Mouse (Mus musculus) liver, postnatal 0 days (tissue): ENCODE data around the gene Lsr. TPM values are rescaled to one million over a fixed set of nuclear protein-coding genes. Genes with fewer than 3 reads are reported as not detected.

ENCODE experiments used
- ATAC-seq: fragments of 200-750 bp; cut with Nextera tagmentation; 2 replicates; pipeline ENCODE4 v1.8.0; 2017; ENCODE audit warnings: mild to moderate bottlenecking, moderate library complexity
- DNase-seq: peaks from one replicate; pipeline ENCODE4 v3.0.0-alpha.2; 2016
- H3K27ac ChIP-seq: fragments of 300-500 bp; sonication (generic); 2 replicates; pipeline ENCODE4 v1.5.1; 2014; ENCODE audit warnings: antibody characterized with exemption, moderate library complexity, mild to moderate bottlenecking, low read depth
- H3K27me3 ChIP-seq: fragments of 300-500 bp; sonication (generic); 2 replicates; pipeline ENCODE4 v1.6.1; 2014; ENCODE audit warnings: low read length, control low read depth, mixed read lengths; ENCODE audit not compliant: insufficient read depth
- H3K36me3 ChIP-seq: fragments of 300-500 bp; sonication (generic); replicated peaks from 2 replicates; pipeline ENCODE4 v1.6.1; 2014; ENCODE audit warnings: mild to moderate bottlenecking, control low read depth, low read length, moderate library complexity, mixed read lengths; ENCODE audit not compliant: insufficient read depth
- H3K4me1 ChIP-seq: fragments of 300-500 bp; sonication (generic); 2 replicates; pipeline ENCODE4 v1.6.1; 2014; ENCODE audit warnings: antibody characterized with exemption, mild to moderate bottlenecking, control low read depth; ENCODE audit not compliant: insufficient read depth
- H3K4me2 ChIP-seq: fragments of 300-500 bp; sonication (generic); 2 replicates; pipeline ENCODE4 v1.6.1; 2014; ENCODE audit warnings: low read depth, mild to moderate bottlenecking, low read length, moderate library complexity, mixed read lengths
- H3K4me3 ChIP-seq: fragments of 300-500 bp; sonication (generic); 2 replicates; pipeline ENCODE4 v1.5.1; 2014; ENCODE audit warnings: low read depth, low read length
- H3K9ac ChIP-seq: fragments of 300-500 bp; sonication (generic); replicated peaks from 2 replicates; pipeline ENCODE4 v1.6.1; 2014; ENCODE audit warnings: mild to moderate bottlenecking, moderate library complexity
- H3K9me3 ChIP-seq: fragments of 300-500 bp; sonication (generic); 2 replicates; pipeline ENCODE4 v1.6.1; 2016; ENCODE audit warnings: mild to moderate bottlenecking, control low read depth, low read length, mixed read lengths
- CTCF ChIP-seq: sonication (generic); IDR thresholded peaks from 2 replicates; pipeline ENCODE4 v1.5.1; 2016; ENCODE audit warnings: antibody characterized with exemption, low read depth
- EP300 ChIP-seq: IDR thresholded peaks from 2 replicates; pipeline ENCODE4 v1.6.1; 2016; ENCODE audit warnings: antibody characterized with exemption, low read depth, mild to moderate bottlenecking
- WGBS: fragments of 180-500 bp; shearing (Covaris S2); extraction: QIAGEN DNeasy Blood & Tissue Kit; methylation state at CpG from one replicate; pipeline ENCODE4 v1.1.7; 2014; ENCODE audit not compliant: insufficient replicate concordance; 5-methylcytosine and 5-hydroxymethylcytosine counted together
- polyA plus RNA-seq: library from polyadenylated mRNA; unstranded; fragments of >200 nt; fragmentation: Nextera tagmentation; extraction: Ambion mirVana; gene quantifications from 2 replicates; pipeline ENCODE4 v1.2.1, GENCODE M21; 2015

Gene Lsr
- polyA plus RNA-seq, 1 experiment from 2014 or later: 28.2 TPM

GRCm38 (mm10) chr7:31002650-31003049 lies 29.4 kb upstream of the Lsr start:
- Histone ChIP-seq H3K9ac (no peak overlapping the region), H3K4me2 (peak overlapping the region; percentile 27), H3K36me3 (no peaks in the 10 kb centered on the region), H3K27me3 (no peaks in the 10 kb centered on the region), H3K4me3 (no peak overlapping the region), H3K9me3 (peaks cover 2% of the 10 kb centered on the region; the same call in 1 of the 2 replicates), H3K27ac (peak overlapping the region; percentile 65), H3K4me1 (peaks cover 21% of the 10 kb centered on the region)
- 24% methylated on average over 8 of the region's 8 CpGs for WGBS
- peak; percentile 71; the same call in 1 of the 2 replicates for TF ChIP-seq EP300
- no peak for TF ChIP-seq CTCF
- ATAC-seq (peak; percentile 76), DNase-seq (peak; percentile 34)

GRCm38 (mm10) chr7:31000505-31001020 lies 27.3 kb upstream of the Lsr start:
- DNase-seq: peak; percentile 51
- peaks cover 5% of the 10 kb centered on the region; the same call in 1 of the 2 replicates for H3K9me3 ChIP-seq
- no peaks in the 10 kb centered on the region for H3K27me3 ChIP-seq
- H3K4me2 ChIP-seq: peak overlapping the region; percentile 22; the same call in 1 of the 2 replicates
- H3K9ac ChIP-seq: no peak overlapping the region; the same call in 1 of the 2 replicates
- 8% methylated on average over 7 of the region's 7 CpGs for WGBS
- no peak for TF ChIP-seq EP300
- TF ChIP-seq CTCF: no peak
- peaks cover 21% of the 10 kb centered on the region for H3K4me1 ChIP-seq
- ATAC-seq: peak; percentile 54
- H3K36me3 ChIP-seq: no peaks in the 10 kb centered on the region
- no peak overlapping the region for H3K4me3 ChIP-seq
- H3K27ac ChIP-seq: no peak overlapping the region

GRCm38 (mm10) chr7:30996491-30996890 lies 23.2 kb upstream of the Lsr start:
- Histone ChIP-seq H3K4me3 (no peak overlapping the region), H3K9ac (no peak overlapping the region), H3K4me1 (peaks cover 14% of the 10 kb centered on the region), H3K36me3 (no peaks in the 10 kb centered on the region), H3K27ac (no peak overlapping the region), H3K27me3 (no peaks in the 10 kb centered on the region), H3K9me3 (peaks cover 3% of the 10 kb centered on the region; the same call in 1 of the 2 replicates), H3K4me2 (no peak overlapping the region)
- DNase-seq (no peak), ATAC-seq (no peak)
- TF ChIP-seq CTCF (peak; percentile 31), EP300 (no peak)
- 87% methylated on average over 2 of the region's 2 CpGs for WGBS

GRCm38 (mm10) chr7:30993986-30994385 lies 20.7 kb upstream of the Lsr start:
- no peak overlapping the region for H3K4me3 ChIP-seq
- WGBS: 89% methylated on average over 5 of the region's 5 CpGs
- DNase-seq: no peak

GRCm38 (mm10) chr7:30992148-30992547 lies 18.9 kb upstream of the Lsr start:
- Histone ChIP-seq H3K4me2 (no peak overlapping the region), H3K27ac (no peak overlapping the region), H3K9ac (no peak overlapping the region), H3K36me3 (no peaks in the 10 kb centered on the region), H3K4me3 (no peak overlapping the region), H3K4me1 (peaks cover 15% of the 10 kb centered on the region; the same call in 1 of the 2 replicates), H3K9me3 (peaks cover 3% of the 10 kb centered on the region; the same call in 1 of the 2 replicates), H3K27me3 (no peaks in the 10 kb centered on the region)
- no peak for ATAC-seq
- WGBS: 55% methylated on average over 5 of the region's 5 CpGs
- no peak for DNase-seq
- TF ChIP-seq EP300 (no peak), CTCF (no peak)

More at GRCm38 (mm10) chr7:30993986-30994385, 20.7 kb upstream of the Lsr start:
- ATAC-seq: no peak
- Histone ChIP-seq H3K4me2 (no peak overlapping the region), H3K36me3 (no peaks in the 10 kb centered on the region), H3K4me1 (peaks cover 2% of the 10 kb centered on the region; the same call in 1 of the 2 replicates), H3K9me3 (peaks cover 3% of the 10 kb centered on the region; the same call in 1 of the 2 replicates), H3K9ac (no peak overlapping the region), H3K27me3 (no peaks in the 10 kb centered on the region), H3K27ac (no peak overlapping the region)
- TF ChIP-seq EP300 (no peak), CTCF (no peak)

GRCm38 (mm10) chr7:30988519-30989162 lies 15.4 kb upstream of the Lsr start:
- TF ChIP-seq CTCF: no peak
- no peak for TF ChIP-seq EP300
- 72% methylated on average over 4 of the region's 4 CpGs for WGBS

More at GRCm38 (mm10) chr7:30988519-30989162, 15.4 kb upstream of the Lsr start:
- no peak overlapping the region for H3K4me2 ChIP-seq
- no peaks in the 10 kb centered on the region for H3K36me3 ChIP-seq
- H3K4me1 ChIP-seq: peaks cover 17% of the 10 kb centered on the region; the same call in 1 of the 2 replicates
- H3K9ac ChIP-seq: no peak overlapping the region
- H3K27me3 ChIP-seq: no peaks in the 10 kb centered on the region
- peak overlapping the region; percentile 51 for H3K27ac ChIP-seq
- no peaks in the 10 kb centered on the region for H3K9me3 ChIP-seq
- H3K4me3 ChIP-seq: no peak overlapping the region
- DNase-seq (no peak), ATAC-seq (peak; percentile 78)
